Mouse (Mus musculus) midbrain, embryonic 14.5 days (tissue): ENCODE results near the gene Siah2. TPM values are rescaled to one million over a fixed set of nuclear protein-coding genes. Genes with fewer than 3 reads are reported as not detected.
A peak's percentile ranks its signal among the peaks of the same experiment; 100 is the strongest.

Source experiments
- ATAC-seq: fragments of 200-750 bp; cut with Nextera tagmentation; 2 replicates; pipeline ENCODE4 v1.8.0; 2017; ENCODE audit warnings: moderate number of reproducible peaks, moderate library complexity; ENCODE audit not compliant: low FRiP score, low TSS enrichment
- DNase-seq: peaks from one replicate; pipeline ENCODE4 v3.0.0-alpha.2; 2015
- H3K27ac ChIP-seq: fragments of 300-500 bp; sonication (generic); replicated peaks from 2 replicates; pipeline ENCODE4 v1.5.1; 2014; ENCODE audit warnings: mild to moderate bottlenecking, low read depth, low read length, moderate library complexity
- H3K27me3 ChIP-seq: fragments of 300-500 bp; sonication (generic); 2 replicates; pipeline ENCODE4 v1.6.1; 2014; ENCODE audit warnings: low read length, control low read depth, mixed read lengths; ENCODE audit not compliant: control insufficient read depth, insufficient read depth
- H3K36me3 ChIP-seq: fragments of 300-500 bp; sonication (generic); 2 replicates; pipeline ENCODE4 v1.6.1; 2014; ENCODE audit warnings: low read length, control low read depth; ENCODE audit not compliant: control insufficient read depth, insufficient read depth
- H3K4me1 ChIP-seq: fragments of 300-500 bp; sonication (generic); 2 replicates; pipeline ENCODE4 v1.6.1; 2014; ENCODE audit warnings: mild to moderate bottlenecking, antibody characterized with exemption, low read length, control low read depth; ENCODE audit not compliant: control insufficient read depth, insufficient read depth
- H3K4me2 ChIP-seq: fragments of 300-500 bp; sonication (generic); 2 replicates; pipeline ENCODE4 v1.6.1; 2014; ENCODE audit warnings: mild to moderate bottlenecking, low read length, moderate library complexity
- H3K4me3 ChIP-seq: fragments of 300-500 bp; sonication (generic); replicated peaks from 2 replicates; pipeline ENCODE4 v1.5.1; 2014; ENCODE audit warnings: low read depth, low read length
- H3K9ac ChIP-seq: fragments of 300-500 bp; sonication (generic); replicated peaks from 2 replicates; pipeline ENCODE4 v1.6.1; 2014; ENCODE audit warnings: mild to moderate bottlenecking, low read length, moderate library complexity
- H3K9me3 ChIP-seq: fragments of 300-500 bp; sonication (generic); 2 replicates; pipeline ENCODE4 v1.6.1; 2016; ENCODE audit warnings: low read length, control low read depth, mixed read lengths; ENCODE audit not compliant: control insufficient read depth
- WGBS: fragments of 180-500 bp; shearing (Covaris S2); extraction: QIAGEN DNeasy Blood & Tissue Kit; methylation state at CpG from one replicate; pipeline ENCODE4 v1.1.7; 2014; 5-methylcytosine and 5-hydroxymethylcytosine counted together
- polyA plus RNA-seq: library from polyadenylated mRNA; unstranded; fragments of >200 nt; fragmentation: Nextera tagmentation; extraction: Ambion mirVana; gene quantifications from 2 replicates; pipeline ENCODE4 v1.2.1, GENCODE M21; 2014

The Siah2 gene
- polyA plus RNA-seq, 1 experiment from 2014 or later, result 9.9 TPM

DNA sequence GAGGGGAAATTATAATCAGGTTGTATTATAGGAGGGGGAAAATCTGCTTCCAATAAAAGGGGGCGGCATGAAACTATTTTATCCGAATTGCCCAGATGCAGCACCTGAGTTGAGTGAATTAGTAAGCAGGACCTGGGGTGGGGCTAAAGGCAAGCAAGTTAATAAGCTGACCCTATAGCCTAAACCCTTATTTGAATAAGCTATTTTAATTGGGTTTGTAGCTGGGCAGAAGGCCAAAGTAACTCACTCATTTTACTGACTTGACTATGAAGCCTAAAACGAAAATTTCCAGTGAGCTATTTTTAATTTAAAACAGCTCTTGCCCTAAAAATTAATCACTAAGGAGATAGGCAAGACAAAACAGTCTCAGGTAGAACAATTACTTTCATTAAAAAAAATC, 2.5 kb downstream of the Siah2 start:
- no peak overlapping the region for H3K9ac ChIP-seq
- 49% methylated on average over 3 of the region's 3 CpGs for WGBS
- no peaks in the 10 kb centered on the region for H3K9me3 ChIP-seq
- H3K27me3 ChIP-seq, result peaks cover 3% of the 10 kb centered on the region; the same call in 1 of the 2 replicates
- peak overlapping the region; percentile 82 for H3K4me3 ChIP-seq
- no peak overlapping the region for H3K27ac ChIP-seq
- no peaks in the 10 kb centered on the region for H3K36me3 ChIP-seq
- DNase-seq (no peak), ATAC-seq (no peak)
- H3K4me1 ChIP-seq, result peaks cover 13% of the 10 kb centered on the region; the same call in 1 of the 2 replicates
- peak overlapping the region; percentile 88 for H3K4me2 ChIP-seq

DNA sequence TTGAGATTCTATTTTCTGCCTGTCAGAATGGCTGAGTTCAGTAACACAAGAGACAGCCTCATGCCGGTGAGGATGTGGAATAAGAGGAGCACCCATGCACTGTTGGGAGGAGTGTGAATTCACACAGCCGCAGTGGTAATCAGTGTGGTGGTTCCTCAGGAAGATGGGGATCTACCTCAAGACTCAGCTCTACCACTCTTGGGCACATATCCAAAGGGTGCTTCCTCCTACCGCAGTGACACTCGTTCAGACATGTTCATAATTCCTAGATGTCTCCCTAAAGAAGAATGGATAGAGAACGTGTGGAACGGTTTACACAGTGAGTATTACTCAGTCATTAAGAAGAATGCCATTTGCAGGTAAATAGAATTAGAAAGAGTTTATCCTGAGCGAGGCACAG, 3.1 kb downstream of the Siah2 start:
- H3K9ac ChIP-seq, result no peak overlapping the region
- H3K4me1 ChIP-seq, result peaks cover 13% of the 10 kb centered on the region; the same call in 1 of the 2 replicates
- no peaks in the 10 kb centered on the region for H3K36me3 ChIP-seq
- ATAC-seq, result no peak
- H3K9me3 ChIP-seq, result no peaks in the 10 kb centered on the region
- 84% methylated on average over 7 of the region's 7 CpGs for WGBS
- no peak for DNase-seq
- H3K4me3 ChIP-seq, result no peak overlapping the region
- H3K27me3 ChIP-seq, result peaks cover 3% of the 10 kb centered on the region; the same call in 1 of the 2 replicates
- no peak overlapping the region for H3K27ac ChIP-seq
- peak overlapping the region; percentile 88; the same call in 1 of the 2 replicates for H3K4me2 ChIP-seq

DNA sequence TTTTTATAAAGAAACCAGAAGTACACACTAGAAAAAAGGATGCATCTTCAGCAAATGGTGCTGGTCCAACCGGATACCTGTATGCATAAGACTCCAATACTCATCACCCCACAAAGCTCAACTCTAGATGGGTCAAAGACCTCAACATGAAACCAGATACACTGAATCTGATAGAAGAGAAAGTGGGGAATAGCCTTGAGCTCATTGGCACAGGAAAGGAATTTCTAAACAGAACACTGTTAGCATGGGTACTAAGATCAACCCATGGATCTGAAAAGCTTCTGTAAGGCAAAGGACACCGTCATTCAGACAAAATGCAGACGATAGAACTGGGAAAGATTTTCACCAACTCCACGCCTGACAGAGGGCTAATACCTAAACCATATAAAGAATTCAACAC, 3.6 kb downstream of the Siah2 start:
- no peak overlapping the region for H3K4me2 ChIP-seq
- ATAC-seq (no peak), DNase-seq (no peak)
- no peaks in the 10 kb centered on the region for H3K9me3 ChIP-seq
- peaks cover 3% of the 10 kb centered on the region; the same call in 1 of the 2 replicates for H3K27me3 ChIP-seq
- H3K9ac ChIP-seq, result no peak overlapping the region
- H3K27ac ChIP-seq, result no peak overlapping the region
- H3K4me3 ChIP-seq, result no peak overlapping the region
- H3K4me1 ChIP-seq, result peaks cover 13% of the 10 kb centered on the region; the same call in 1 of the 2 replicates
- WGBS, result 93% methylated on average over 4 of the region's 4 CpGs
- H3K36me3 ChIP-seq, result no peaks in the 10 kb centered on the region

DNA sequence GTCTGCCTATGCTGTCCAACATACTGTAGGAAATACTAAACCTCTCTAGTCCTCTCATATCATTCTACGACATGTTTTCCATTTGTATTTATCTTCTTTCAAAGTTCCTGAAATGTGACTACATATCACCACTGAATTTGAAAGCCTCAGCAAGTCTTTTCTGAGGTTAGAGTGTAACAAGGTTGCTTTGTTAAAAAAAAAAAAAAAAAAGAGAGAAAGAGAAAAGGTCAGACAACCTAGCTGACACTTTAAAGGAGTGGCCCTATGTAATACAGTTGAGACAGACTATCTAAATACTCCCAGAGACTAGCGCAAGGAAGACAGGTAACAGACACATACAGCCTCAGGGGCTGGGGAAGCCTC, 5.3 kb downstream of the Siah2 start:
- H3K27me3 ChIP-seq, result peaks cover 3% of the 10 kb centered on the region; the same call in 1 of the 2 replicates
- WGBS, result 91% methylated on average over 2 of the region's 2 CpGs
- no peak for ATAC-seq

GRCm38 (mm10) chr3:58686206-58686921, 5.8 kb downstream of the Siah2 start:
- Histone ChIP-seq H3K9ac (no peak overlapping the region), H3K4me1 (peaks cover 13% of the 10 kb centered on the region; the same call in 1 of the 2 replicates), H3K27me3 (peaks cover 3% of the 10 kb centered on the region; the same call in 1 of the 2 replicates), H3K4me2 (no peak overlapping the region), H3K27ac (no peak overlapping the region), H3K36me3 (no peaks in the 10 kb centered on the region), H3K9me3 (no peaks in the 10 kb centered on the region), H3K4me3 (no peak overlapping the region)
- DNase-seq (no peak), ATAC-seq (no peak)
- WGBS, result 91% methylated on average over 7 of the region's 7 CpGs

More for the DNA sequence above, 5.3 kb downstream of the Siah2 start:
- no peak overlapping the region for H3K4me2 ChIP-seq
- no peak overlapping the region for H3K27ac ChIP-seq
- no peak for DNase-seq
- no peaks in the 10 kb centered on the region for H3K9me3 ChIP-seq
- no peak overlapping the region for H3K4me3 ChIP-seq
- no peaks in the 10 kb centered on the region for H3K36me3 ChIP-seq
- H3K4me1 ChIP-seq, result peaks cover 13% of the 10 kb centered on the region; the same call in 1 of the 2 replicates
- H3K9ac ChIP-seq, result no peak overlapping the region

GRCm38 (mm10) chr3:58685396-58685795, 6.8 kb downstream of the Siah2 start:
- no peaks in the 10 kb centered on the region for H3K9me3 ChIP-seq
- H3K4me1 ChIP-seq, result peaks cover 11% of the 10 kb centered on the region; the same call in 1 of the 2 replicates
- no peak overlapping the region for H3K4me3 ChIP-seq
- DNase-seq (no peak), ATAC-seq (no peak)
- no peak overlapping the region for H3K27ac ChIP-seq
- H3K9ac ChIP-seq, result no peak overlapping the region
- H3K4me2 ChIP-seq, result no peak overlapping the region
- WGBS, result 96% methylated on average over 3 of the region's 3 CpGs
- H3K36me3 ChIP-seq, result no peaks in the 10 kb centered on the region
- peaks cover 3% of the 10 kb centered on the region; the same call in 1 of the 2 replicates for H3K27me3 ChIP-seq

DNA sequence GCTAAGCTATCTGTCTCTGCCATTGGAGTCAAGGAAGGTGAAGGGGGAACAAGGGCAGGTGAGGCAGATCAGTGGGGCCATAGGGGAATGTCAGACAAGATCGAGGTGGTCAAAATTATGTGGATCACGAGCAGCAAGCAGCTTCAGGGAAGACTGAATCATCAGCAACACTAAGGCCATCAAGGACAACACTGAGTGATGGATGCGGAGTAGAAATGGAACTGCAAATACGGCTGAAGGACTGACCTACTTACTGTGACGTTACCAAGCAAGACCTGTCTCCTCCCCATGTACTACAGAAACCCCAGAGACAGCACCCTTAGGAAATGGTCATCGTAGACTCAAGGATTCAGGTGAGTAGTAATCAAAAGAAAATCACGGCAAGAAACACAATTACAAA, 8.9 kb downstream of the Siah2 start:
- DNase-seq (no peak), ATAC-seq (no peak)
- H3K9ac ChIP-seq, result no peak overlapping the region
- H3K9me3 ChIP-seq, result no peaks in the 10 kb centered on the region
- H3K27ac ChIP-seq, result no peak overlapping the region
- peaks cover 11% of the 10 kb centered on the region; the same call in 1 of the 2 replicates for H3K4me1 ChIP-seq
- no peaks in the 10 kb centered on the region for H3K36me3 ChIP-seq
- no peak overlapping the region for H3K4me2 ChIP-seq
- no peak overlapping the region for H3K4me3 ChIP-seq
- WGBS, result 89% methylated on average over 7 of the region's 7 CpGs
- no peaks in the 10 kb centered on the region for H3K27me3 ChIP-seq

- ATAC-seq, result no peak
- no peak overlapping the region for H3K9ac ChIP-seq
- H3K27me3 ChIP-seq, result no peaks in the 10 kb centered on the region
- H3K4me3 ChIP-seq, result no peak overlapping the region
- H3K9me3 ChIP-seq, result no peaks in the 10 kb centered on the region
- H3K4me1 ChIP-seq, result peaks cover 15% of the 10 kb centered on the region; the same call in 1 of the 2 replicates
- 77% methylated on average over 4 of the region's 4 CpGs for WGBS
- no peak overlapping the region for H3K4me2 ChIP-seq
- H3K27ac ChIP-seq, result no peak overlapping the region
- H3K36me3 ChIP-seq, result no peaks in the 10 kb centered on the region
- DNase-seq, result no peak
These were observed 9.9 kb downstream of the Siah2 start for GRCm38 (mm10) chr3:58682336-58682735.

GRCm38 (mm10) chr3:58681831-58682230, 10.4 kb downstream of the Siah2 start:
- H3K36me3 ChIP-seq, result no peaks in the 10 kb centered on the region
- no peak for DNase-seq
- H3K27me3 ChIP-seq, result no peaks in the 10 kb centered on the region
- H3K9ac ChIP-seq, result no peak overlapping the region
- peaks cover 16% of the 10 kb centered on the region; the same call in 1 of the 2 replicates for H3K4me1 ChIP-seq
- H3K4me2 ChIP-seq, result no peak overlapping the region
- WGBS, result 51% methylated on average over 2 of the region's 2 CpGs
- no peak overlapping the region for H3K4me3 ChIP-seq
- ATAC-seq, result no peak
- H3K27ac ChIP-seq, result no peak overlapping the region
- no peaks in the 10 kb centered on the region for H3K9me3 ChIP-seq
